Mouse (Mus musculus): ENCODE measurements around the gene Rnf17. TPM values are rescaled to one million over a fixed set of nuclear protein-coding genes. Genes with fewer than 3 reads are reported as not detected.

The Rnf17 gene
- under 1 TPM; 0.29 to 0.36 TPM for total RNA-seq (2021)

GRCm38 (mm10) chr14:56402311-56403071 is at the start of gene Rnf17:
TSS of gene Rnf17 (plus strand) at chr14:56402581.
- no peak for DNase-seq (ENCODE audit: low spot score)

GRCm38 (mm10) chr14:56354803-56355202 is 47.6 kb upstream of the Rnf17 start:
- intact Hi-C loops (cut with DNase I) = no loop called here
- no peak for DNase-seq (ENCODE audit: low spot score)

More at GRCm38 (mm10) chr14:56402311-56403071, at the start of gene Rnf17:
- intact Hi-C loops (cut with DNase I) = no loop called here

GRCm38 (mm10) chr14:56355396-56355795 is 47.0 kb upstream of the Rnf17 start:
- DNase-seq (ENCODE audit: low spot score) = no peak
- intact Hi-C loops (cut with DNase I) = no loop called here

GRCm38 (mm10) chr14:56356196-56356595 is 46.2 kb upstream of the Rnf17 start:
- intact Hi-C loops (cut with DNase I) = no loop called here
- no peak for DNase-seq (ENCODE audit: low spot score)

- no peak for DNase-seq (ENCODE audit: low spot score)
- intact Hi-C loops (cut with DNase I) = no loop called here
Measured at GRCm38 (mm10) chr14:56358422-56358821, 44.0 kb upstream of the Rnf17 start.

GRCm38 (mm10) chr14:56359131-56359530 is 43.2 kb upstream of the Rnf17 start:
- intact Hi-C loops (cut with DNase I) = no loop called here
- DNase-seq (ENCODE audit: low spot score) = no peak

- no peak for DNase-seq (ENCODE audit: low spot score)
- intact Hi-C loops (cut with DNase I) = no loop called here
Measured at GRCm38 (mm10) chr14:56364711-56365237, 37.6 kb upstream of the Rnf17 start, which contains the start of gene Atp12a. TSS of gene Atp12a (plus strand) at chr14:56365068.

- no peak for DNase-seq (ENCODE audit: low spot score)
- intact Hi-C loops (cut with DNase I) = no loop called here
Measured at GRCm38 (mm10) chr14:56365292-56365691, 37.1 kb upstream of the Rnf17 start.

GRCm38 (mm10) chr14:56366712-56367111 is 35.7 kb upstream of the Rnf17 start:
- intact Hi-C loops (cut with DNase I) = no loop called here
- no peak for DNase-seq (ENCODE audit: low spot score)

- intact Hi-C loops (cut with DNase I) = no loop called here
- DNase-seq (ENCODE audit: low spot score) = no peak
Measured at GRCm38 (mm10) chr14:56368834-56369233, 33.5 kb upstream of the Rnf17 start.

GRCm38 (mm10) chr14:56375731-56376130 is 26.6 kb upstream of the Rnf17 start:
- DNase-seq (ENCODE audit: low spot score) = no peak
- intact Hi-C loops (cut with DNase I) = loop anchor here (1.0 to 10.0 kb wide), 4 partner anchors 23 to 689 kb away; no protein-coding TSS in a partner anchor

GRCm38 (mm10) chr14:56377745-56378144 is 24.6 kb upstream of the Rnf17 start:
- intact Hi-C loops (cut with DNase I) = loop anchor here (5.0 to 10.0 kb wide), 3 partner anchors 217 to 687 kb away; no protein-coding TSS in a partner anchor
- no peak for DNase-seq (ENCODE audit: low spot score)

GRCm38 (mm10) chr14:56379336-56379735 is 23.0 kb upstream of the Rnf17 start:
- DNase-seq (ENCODE audit: low spot score) = no peak
- intact Hi-C loops (cut with DNase I) = loop anchor here (5.0 to 10.0 kb wide), 3 partner anchors 215 to 685 kb away; no protein-coding TSS in a partner anchor

- no peak for DNase-seq (ENCODE audit: low spot score)
- intact Hi-C loops (cut with DNase I) = no loop called here
Measured at GRCm38 (mm10) chr14:56382366-56382765, 20.0 kb upstream of the Rnf17 start.

GRCm38 (mm10) chr14:56390247-56390646 is 12.1 kb upstream of the Rnf17 start:
- DNase-seq (ENCODE audit: low spot score) = no peak
- intact Hi-C loops (cut with DNase I) = loop anchor here (10.0 kb wide), 2 partner anchors 75 to 185 kb away; no protein-coding TSS in a partner anchor

GRCm38 (mm10) chr14:56393704-56394312 is 8.6 kb upstream of the Rnf17 start:
- DNase-seq (ENCODE audit: low spot score) = no peak
- intact Hi-C loops (cut with DNase I) = loop anchor here (10.0 kb wide), 2 partner anchors 79 to 189 kb away; no protein-coding TSS in a partner anchor

- intact Hi-C loops (cut with DNase I) = loop anchor here (1.0 to 10.0 kb wide), 3 partner anchors 23 to 193 kb away; no protein-coding TSS in a partner anchor
- no peak for DNase-seq (ENCODE audit: low spot score)
Measured at GRCm38 (mm10) chr14:56398001-56398400, 4.4 kb upstream of the Rnf17 start.

- intact Hi-C loops (cut with DNase I) = no loop called here
- no peak for DNase-seq (ENCODE audit: low spot score)
Measured at GRCm38 (mm10) chr14:56403072-56403375, 643 bp downstream of the Rnf17 start.

- intact Hi-C loops (cut with DNase I) = loop anchor here (10.0 kb wide), 1 partner anchor 147 kb away; no protein-coding TSS in a partner anchor
- DNase-seq (ENCODE audit: low spot score) = no peak
Measured at GRCm38 (mm10) chr14:56462090-56462489, 59.7 kb downstream of the Rnf17 start.

- intact Hi-C loops (cut with DNase I) = loop anchor here (10.0 kb wide), 1 partner anchor 148 kb away; no protein-coding TSS in a partner anchor
Measured at GRCm38 (mm10) chr14:56462729-56463128, 60.3 kb downstream of the Rnf17 start.

GRCm38 (mm10) chr14:56468145-56468544 is 65.8 kb downstream of the Rnf17 start:
- intact Hi-C loops (cut with DNase I) = loop anchor here (10.0 kb wide), 1 partner anchor 153 kb away; no protein-coding TSS in a partner anchor
- DNase-seq (ENCODE audit: low spot score) = no peak

More at GRCm38 (mm10) chr14:56462729-56463128, 60.3 kb downstream of the Rnf17 start:
- no peak for DNase-seq (ENCODE audit: low spot score)
